ENCODE assay signal across 24 mouse cellular contexts in the genomic region with DNA sequence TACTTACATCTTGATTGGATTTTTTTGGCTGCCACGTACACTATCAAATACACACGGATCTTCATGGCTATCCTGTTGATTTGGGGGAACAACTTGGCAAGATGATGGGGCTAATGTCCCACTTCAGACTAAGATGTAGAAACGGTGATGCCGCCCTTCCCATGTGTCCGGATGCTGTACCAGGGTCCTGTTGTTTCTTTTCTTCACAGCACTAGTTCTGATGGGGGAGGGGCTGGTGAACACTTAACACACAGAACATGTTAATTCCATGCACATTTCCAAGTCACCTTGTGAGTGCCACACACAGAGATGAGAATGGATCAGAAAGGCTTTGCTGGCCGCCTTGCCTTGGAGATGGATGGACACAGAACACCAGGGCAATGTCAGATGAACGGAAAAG. TPM values are rescaled to one million over a fixed set of nuclear protein-coding genes. Genes with fewer than 3 reads are reported as not detected.
"Had no signal": no experiment of that assay in that cellular context is flagged by ENCODE, and none has a peak within 500 bp of the region (broad histone marks: within the 10 kb centered on the region; RNA-seq: fewer than 3 reads in every experiment).

No protein-coding gene starts in this region.

- H3K27ac ChIP-seq: gastrocnemius, adult 2 months; heart, embryonic 13.5 days; heart, embryonic 15.5 days; hindbrain, embryonic 10.5 days; hindbrain, embryonic 12.5 days; hindbrain, embryonic 14.5 days; intestine, embryonic 15.5 days; kidney, embryonic 15.5 days; kidney, postnatal 0 days; layer of hippocampus, adult 2 months; left cerebral cortex, adult 2 months; limb, embryonic 13.5 days; limb, embryonic 15.5 days; liver, embryonic 12.5 days; liver, embryonic 14.5 days had no signal

- H3K4me3 ChIP-seq: gastrocnemius, adult 2 months; heart, embryonic 13.5 days; heart, embryonic 15.5 days; hindbrain, embryonic 10.5 days; hindbrain, embryonic 12.5 days; intestine, embryonic 15.5 days; kidney, embryonic 15.5 days; layer of hippocampus, adult 2 months; left cerebral cortex, adult 2 months; limb, embryonic 13.5 days; limb, embryonic 15.5 days; liver, embryonic 12.5 days had no signal

- H3K9me3 ChIP-seq: heart, embryonic 13.5 days; heart, embryonic 15.5 days; hindbrain, embryonic 10.5 days; hindbrain, embryonic 12.5 days; intestine, embryonic 15.5 days; kidney, embryonic 15.5 days; limb, embryonic 13.5 days; limb, embryonic 15.5 days; liver, embryonic 12.5 days had no signal

- DNase-seq: gastrocnemius, adult 2 months; gastrocnemius, postnatal 10 days; gastrocnemius, postnatal 25 days; heart, postnatal 4 days; kidney, adult 2 months; kidney, adult 9 months; kidney, postnatal 25 days; kidney, postnatal 4 days; lung, adult 18-20 months had no signal

- H3K4me1 ChIP-seq: liver, embryonic 12.5 days had no signal

- H3K27me3 ChIP-seq: heart, embryonic 13.5 days; heart, embryonic 15.5 days; hindbrain, embryonic 12.5 days; intestine, embryonic 15.5 days; kidney, embryonic 15.5 days; limb, embryonic 13.5 days; limb, embryonic 15.5 days; liver, embryonic 12.5 days had no signal

- H3K36me3 ChIP-seq: heart, embryonic 13.5 days; heart, embryonic 15.5 days; hindbrain, embryonic 10.5 days; hindbrain, embryonic 12.5 days; intestine, embryonic 15.5 days; kidney, embryonic 15.5 days; limb, embryonic 13.5 days; limb, embryonic 15.5 days; liver, embryonic 12.5 days had no signal

- H3K9ac ChIP-seq: heart, embryonic 13.5 days; heart, embryonic 15.5 days; hindbrain, embryonic 12.5 days; hindbrain, embryonic 14.5 days; intestine, embryonic 15.5 days; kidney, embryonic 15.5 days; limb, embryonic 13.5 days; limb, embryonic 15.5 days; liver, embryonic 12.5 days; liver, embryonic 14.5 days had no signal

RNA-seq across cellular contexts. Expression of a gene that starts 56.5 kb away (rescaled TPM):
- total RNA-seq: granulocyte monocyte progenitor cell, adult 5-6 weeks had no signal
